Mouse (Mus musculus) c-Kit-negative CD71-positive TER-119-positive erythroid progenitor cells, embryonic 14.5 days (primary cell): ENCODE results near the gene Prkaca.
A peak's percentile ranks its signal among the peaks of the same experiment; 100 is the strongest.

ENCODE experiments used
- DNase-seq: peaks from one replicate; pipeline ENCODE4 v3.0.0-alpha.2; 2013; ENCODE audit warnings: low read depth, low spot score

Gene Prkaca

GRCm38 (mm10) chr8:84032777-84033176 is 60.0 kb downstream of the Prkaca start:
- DNase-seq = no peak

DNA sequence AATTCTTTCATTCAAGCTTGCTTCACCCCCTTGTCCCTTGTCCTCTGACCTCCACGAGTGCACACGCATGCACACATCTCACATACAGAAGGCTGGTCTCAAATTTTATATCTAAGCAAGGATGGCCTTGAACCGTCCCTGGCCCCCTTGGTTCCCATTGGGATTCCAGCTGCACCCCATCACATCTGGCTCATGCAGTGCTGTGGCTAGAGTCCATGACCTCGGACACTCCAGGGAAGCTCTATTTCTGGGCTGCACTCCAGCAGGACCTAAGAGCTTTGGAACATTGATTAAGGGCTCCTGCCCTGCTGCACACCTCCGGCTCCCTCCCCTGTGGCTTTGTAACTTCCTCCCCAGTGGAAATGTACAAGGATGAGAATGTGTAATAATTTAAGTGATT is 65.2 kb downstream of the Prkaca start:
- DNase-seq = no peak

DNA sequence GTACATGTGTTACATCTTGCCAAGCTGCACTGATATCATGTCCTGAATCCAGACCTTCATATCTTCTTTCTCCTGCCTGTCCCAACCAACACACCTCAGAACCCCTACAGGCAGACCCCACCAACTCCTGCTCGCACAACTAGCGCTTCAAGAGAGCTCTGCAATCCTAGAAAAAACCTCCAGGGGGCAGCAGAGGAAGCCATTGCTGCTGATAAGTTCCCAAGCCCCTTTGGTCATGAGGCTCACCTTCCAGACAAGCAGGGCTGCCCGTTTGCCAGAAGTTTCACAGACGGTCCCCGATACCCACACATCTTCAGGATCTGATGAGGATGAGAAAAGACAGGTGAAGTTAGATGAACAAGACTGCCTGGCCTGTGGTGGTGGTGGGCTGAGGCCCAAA is 66.3 kb downstream of the Prkaca start:
- DNase-seq = peak; percentile 38

DNA sequence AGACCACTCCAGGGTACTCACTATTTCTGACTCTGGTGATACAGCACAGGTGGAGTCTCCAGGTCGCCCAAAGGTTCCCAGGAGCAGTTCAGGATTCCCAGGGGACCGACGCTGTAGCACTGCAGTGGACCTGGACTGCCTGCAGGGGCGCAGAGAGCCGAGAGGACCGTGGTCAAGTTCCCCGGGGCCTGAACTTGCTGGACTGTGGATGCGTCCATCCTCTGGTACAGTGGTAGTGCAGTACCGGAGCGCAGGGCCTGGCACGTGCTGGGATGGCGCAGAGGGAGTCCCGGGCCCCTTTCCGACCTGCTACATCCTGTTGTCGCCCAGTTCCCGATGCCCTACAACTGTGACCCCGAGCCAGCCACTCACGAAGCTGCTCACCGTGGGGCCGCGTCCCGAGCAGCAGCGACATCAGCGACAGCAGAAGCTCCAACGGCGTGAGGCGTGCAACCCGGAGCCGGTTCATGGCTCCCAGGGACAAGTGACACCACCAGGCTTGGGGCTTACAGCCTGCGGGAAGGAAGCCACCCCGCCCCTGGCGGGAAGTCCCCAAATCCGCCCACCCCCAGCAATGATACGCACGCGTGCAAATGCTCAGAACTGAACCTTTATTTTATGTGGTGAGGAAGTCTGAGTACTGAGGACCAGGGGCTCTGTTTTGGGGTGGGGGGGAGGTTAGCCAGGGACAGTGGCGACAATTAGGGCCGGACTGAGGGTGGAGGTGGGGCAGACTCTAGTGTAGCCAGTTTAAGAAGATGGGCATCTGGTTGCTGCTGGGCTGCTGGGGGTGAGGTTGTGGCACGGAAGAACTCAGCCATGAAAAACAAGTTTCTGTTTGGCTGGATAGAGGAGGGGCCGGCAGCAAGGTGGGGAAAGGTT is 69.5 kb downstream of the Prkaca start, which contains the start of gene Il27ra:
TSS of gene Il27ra (minus strand) at position 524 of the 882 bp plus-strand sequence.
- no peak for DNase-seq

DNA sequence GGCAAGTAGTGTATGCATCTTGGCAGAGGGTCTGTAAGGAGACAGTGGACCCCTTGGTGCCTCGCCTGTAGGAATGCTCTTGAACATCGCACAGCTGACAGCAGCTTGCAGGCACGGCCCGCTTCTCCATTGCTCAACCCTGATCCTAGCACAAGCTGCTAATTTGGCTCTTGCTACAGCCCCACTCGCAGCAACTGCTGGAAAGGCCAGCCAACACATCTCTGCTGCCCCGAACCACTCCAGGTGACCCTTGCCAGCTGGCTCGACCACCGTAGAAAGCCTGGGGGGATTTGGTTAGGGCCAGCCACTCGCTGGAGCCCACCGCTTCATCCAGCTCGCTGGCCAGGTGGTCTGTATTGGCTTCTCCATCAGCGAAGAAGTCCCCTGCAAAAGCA is 70.2 kb downstream of the Prkaca start:
- DNase-seq = no peak

- DNase-seq = no peak
Observed at GRCm38 (mm10) chr8:84044103-84044502, 71.3 kb downstream of the Prkaca start.

GRCm38 (mm10) chr8:84044900-84045299 is 72.1 kb downstream of the Prkaca start, which contains the start of gene Rln3:
Gene Rln3 (minus strand): TSS chr8:84045000.
- no peak for DNase-seq
